12 mouse cellular contexts compared by ENCODE assay signal in genomic region chr6:94678377-94679164, GRCm38 (mm10). TPM values are rescaled to one million over a fixed set of nuclear protein-coding genes. Genes with fewer than 3 reads are reported as not detected.
A peak's percentile ranks its signal among the peaks of the same experiment; 100 is the strongest.
DNase-seq lines count a peak whose midpoint lies in the region; ATAC-seq lines count a peak whose summit lies in the region.
"Had no signal": no experiment of that assay in that cellular context is flagged by ENCODE, and none has a peak within 500 bp of the region (broad histone marks: within the 10 kb centered on the region; RNA-seq: fewer than 3 reads in every experiment).

No protein-coding gene starts in this region.

- H3K4me1 ChIP-seq in midbrain, embryonic 16.5 days (ENCODE audit: control insufficient read depth, insufficient read depth, low read length): peaks cover 30% of the 10 kb centered on the region
- H3K4me1 ChIP-seq in midbrain, embryonic 15.5 days: peaks cover 45% of the 10 kb centered on the region
- peaks cover 92% of the 10 kb centered on the region for H3K4me1 ChIP-seq in limb, embryonic 10.5 days
- peaks cover 88% of the 10 kb centered on the region for H3K4me1 ChIP-seq in stomach, embryonic 16.5 days (ENCODE audit: control insufficient read depth, insufficient read depth, low read length)

- ATAC-seq in midbrain, embryonic 16.5 days: no peak
- no peak for ATAC-seq in midbrain, embryonic 15.5 days (replicated peaks)
- ATAC-seq in stomach, embryonic 16.5 days (ENCODE audit: insufficient read depth, low FRiP score): no peak
- ATAC-seq: liver, postnatal 0 days had no signal

- no peak overlapping the region for H3K4me2 ChIP-seq in midbrain, embryonic 16.5 days (ENCODE audit: low read length)
- H3K4me2 ChIP-seq in midbrain, embryonic 15.5 days: no peak overlapping the region
- H3K4me2 ChIP-seq in stomach, embryonic 16.5 days (ENCODE audit: low read depth, low read length): peak overlapping the region; percentile 42
- H3K4me2 ChIP-seq: neural tube, embryonic 12.5 days had no signal

- H3K4me3 ChIP-seq in midbrain, embryonic 16.5 days (ENCODE audit: low read depth, low read length): no peak overlapping the region
- no peak overlapping the region for H3K4me3 ChIP-seq in midbrain, embryonic 15.5 days
- 0 out of 2 replicates have a peak overlapping the region, but pooled peaks have one; percentile 29 for H3K4me3 ChIP-seq in limb, embryonic 10.5 days
- no peak overlapping the region for H3K4me3 ChIP-seq in stomach, embryonic 16.5 days (replicated peaks; ENCODE audit: low read length)
- H3K4me3 ChIP-seq: neural tube, embryonic 12.5 days had no signal

- peak; percentile 81 for DNase-seq in forelimb bud, embryonic 11.5 days (ENCODE audit: low read depth, low spot score)
- DNase-seq in limb, embryonic 10.5 days (ENCODE audit: low spot score): peak; percentile 73
- no peak for DNase-seq in layer of hippocampus, postnatal 14 days (ENCODE audit: low spot score in 2 of 2)
- no peak for DNase-seq in adrenal gland, postnatal 4 days (ENCODE audit: low spot score in 2 of 2)
- DNase-seq: liver, postnatal 0 days; right cerebral cortex, postnatal 25 days; thymus, adult 18-20 months had no signal

- H3K36me3 ChIP-seq in midbrain, embryonic 16.5 days (ENCODE audit: control insufficient read depth, insufficient read depth, low read length): no peaks in the 10 kb centered on the region
- no peaks in the 10 kb centered on the region for H3K36me3 ChIP-seq in midbrain, embryonic 15.5 days (replicated peaks)
- no peaks in the 10 kb centered on the region for H3K36me3 ChIP-seq in limb, embryonic 10.5 days
- H3K36me3 ChIP-seq in stomach, embryonic 16.5 days (ENCODE audit: control insufficient read depth, insufficient read depth, low read length): no peaks in the 10 kb centered on the region
- H3K36me3 ChIP-seq: neural tube, embryonic 12.5 days had no signal

- no peaks in the 10 kb centered on the region for H3K9me3 ChIP-seq in midbrain, embryonic 16.5 days (replicated peaks; ENCODE audit: control insufficient read depth, low read length, poor library complexity, severe bottlenecking)
- no peaks in the 10 kb centered on the region for H3K9me3 ChIP-seq in midbrain, embryonic 15.5 days
- H3K9me3 ChIP-seq in limb, embryonic 10.5 days (replicated peaks): no peaks in the 10 kb centered on the region
- no peaks in the 10 kb centered on the region for H3K9me3 ChIP-seq in stomach, embryonic 16.5 days (replicated peaks; ENCODE audit: control insufficient read depth, low read length)
- H3K9me3 ChIP-seq: neural tube, embryonic 12.5 days had no signal

- H3K27me3 ChIP-seq in midbrain, embryonic 16.5 days (ENCODE audit: control insufficient read depth, insufficient read depth, low read depth, low read length): no peaks in the 10 kb centered on the region
- H3K27me3 ChIP-seq in midbrain, embryonic 15.5 days (replicated peaks): no peaks in the 10 kb centered on the region
- H3K27me3 ChIP-seq in limb, embryonic 10.5 days (ENCODE audit: low read depth, poor library complexity, severe bottlenecking): peaks cover 48% of the 10 kb centered on the region
- H3K27me3 ChIP-seq in stomach, embryonic 16.5 days (ENCODE audit: control insufficient read depth, insufficient read depth, low read length): no peaks in the 10 kb centered on the region
- H3K27me3 ChIP-seq: neural tube, embryonic 12.5 days had no signal

- 0 out of 2 replicates have a peak overlapping the region, but pooled peaks have one; percentile 12 for H3K9ac ChIP-seq in midbrain, embryonic 16.5 days (ENCODE audit: low read depth, low read length)
- H3K9ac ChIP-seq in midbrain, embryonic 15.5 days: no peak overlapping the region
- peak overlapping the region; percentile 54 for H3K9ac ChIP-seq in stomach, embryonic 16.5 days (ENCODE audit: low read length)
- H3K9ac ChIP-seq: liver, postnatal 0 days; neural tube, embryonic 12.5 days had no signal

- 49% methylated on average over 6 of the region's 6 CpGs for WGBS in midbrain, embryonic 16.5 days
- 37% methylated on average over 6 of the region's 6 CpGs for WGBS in midbrain, embryonic 15.5 days
- WGBS in limb, embryonic 10.5 days: 5% methylated on average over 6 of the region's 6 CpGs
- WGBS in stomach, embryonic 16.5 days: 29% methylated on average over 6 of the region's 6 CpGs

- peak overlapping the region; percentile 40; the same call in 1 of the 2 replicates for H3K27ac ChIP-seq in midbrain, embryonic 16.5 days (ENCODE audit: low read length)
- H3K27ac ChIP-seq in midbrain, embryonic 15.5 days: no peak overlapping the region
- peak overlapping the region; percentile 68; the same call in 1 of the 2 replicates for H3K27ac ChIP-seq in limb, embryonic 10.5 days
- H3K27ac ChIP-seq in stomach, embryonic 16.5 days (ENCODE audit: low read length): peak overlapping the region; percentile 90
- H3K27ac ChIP-seq: kidney, postnatal 0 days; neural tube, embryonic 12.5 days had no signal

RNA-seq across cellular contexts. Expression of gene Lrig1, which starts 21.4 kb away (rescaled TPM):
- 8.6 and 14.2 TPM in 2 replicates for polyA plus RNA-seq in midbrain, embryonic 16.5 days (2015; fragmentation: Nextera tagmentation; extraction: Ambion mirVana)
- 16.0 and 18.7 TPM in 2 replicates for polyA plus RNA-seq in midbrain, embryonic 15.5 days (2015; fragmentation: Nextera tagmentation; extraction: Ambion mirVana)
- polyA plus RNA-seq in limb, embryonic 10.5 days (2016; fragmentation: Nextera tagmentation; extraction: Ambion mirVana): 13.7 and 15.7 TPM in 2 replicates
- 18.3 and 24.0 TPM in 2 replicates for polyA plus RNA-seq in stomach, embryonic 16.5 days (2015; fragmentation: Nextera tagmentation; extraction: Ambion mirVana)
- total RNA-seq in layer of hippocampus, postnatal 14 days (2021): 10 to 100 TPM; 33.2 to 34.9 TPM
- total RNA-seq in adrenal gland, postnatal 4 days (2021): 10 to 100 TPM; 14.5 to 15.3 TPM

Comparison
In these comparisons a context has a peak if more than half of its experiments do, and no peak if none do; other contexts are left out.
1. DNase-seq: peak in forelimb bud, embryonic 11.5 days (single experiment) and limb, embryonic 10.5 days (single experiment); none in layer of hippocampus, postnatal 14 days (0 of 2) and adrenal gland, postnatal 4 days (0 of 2).